Mouse (Mus musculus): ENCODE measurements at regions not wholly inside any gene's neighbourhood (a gene's known extent, or its start where the extent isn't known, plus 50 kb on each side); places are given as distances from the start of the nearest gene placed in this dataset.

DNA sequence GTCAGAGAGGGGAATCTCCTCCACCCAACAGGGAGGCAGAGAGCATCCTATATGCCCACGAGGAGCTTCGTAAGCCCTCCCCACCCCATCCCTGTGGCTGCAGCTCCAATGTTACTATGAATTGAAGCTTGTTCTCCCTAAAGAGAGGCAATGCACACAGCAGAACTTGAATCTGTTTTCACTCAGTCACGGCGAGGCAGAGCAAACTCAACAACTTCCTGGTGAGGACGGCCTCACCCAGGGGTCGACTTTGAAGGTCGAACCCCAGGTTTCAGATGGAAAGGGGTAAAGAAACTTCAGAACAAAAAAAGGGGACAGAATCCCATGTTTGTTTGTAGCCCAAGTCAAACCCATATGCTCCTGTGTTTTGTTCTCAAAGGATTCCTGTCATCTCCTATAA, 538.5 kb upstream of the Gm19410 start:
- Histone ChIP-seq H3K27me3 (ENCODE audit: insufficient read depth, low read length) (no peaks in the 10 kb centered on the region), H3K4me3 (ENCODE audit: low read length) (no peak overlapping the region), H3K9me3 (ENCODE audit: low read length) (no peaks in the 10 kb centered on the region), H3K36me3 (ENCODE audit: insufficient read depth, low read length) (no peaks in the 10 kb centered on the region), H3K4me1 (ENCODE audit: insufficient read depth, low read length) (no peaks in the 10 kb centered on the region), H3K9ac (replicated peaks; ENCODE audit: low read length) (no peak overlapping the region), H3K27ac (no peak overlapping the region), H3K4me2 (ENCODE audit: low read depth, low read length) (no peak overlapping the region)
- no peak for DNase-seq (ENCODE audit: low spot score)
- 77% methylated on average over 7 of the region's 7 CpGs for WGBS
- ATAC-seq: no peak
- no peak for TF ChIP-seq CTCF (IDR thresholded peaks at IDR 0.05; ENCODE audit: low read depth)

DNA sequence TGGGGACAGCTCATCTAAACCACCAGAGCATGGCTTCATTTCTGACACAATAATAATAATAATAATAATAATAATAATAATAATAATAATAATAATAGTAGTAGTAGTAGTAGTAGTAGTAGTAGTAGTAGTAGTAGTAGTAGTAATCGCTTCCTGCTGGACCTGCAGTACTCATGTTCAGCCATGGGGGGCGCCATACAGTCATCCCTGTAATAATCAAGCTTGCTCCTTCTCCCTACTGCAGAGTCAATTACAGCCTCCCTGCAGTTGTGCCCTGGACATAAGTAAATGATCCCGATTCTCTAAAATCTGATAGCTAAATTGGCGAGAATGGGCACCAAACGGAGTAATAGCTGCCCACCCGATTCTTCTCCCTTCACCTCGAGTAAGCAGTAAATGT, 537.1 kb upstream of the Gm19410 start:
- WGBS: 82% methylated on average over 7 of the region's 7 CpGs
- Histone ChIP-seq H3K27me3 (ENCODE audit: insufficient read depth, low read length) (no peaks in the 10 kb centered on the region), H3K4me2 (ENCODE audit: low read depth, low read length) (no peak overlapping the region), H3K9ac (replicated peaks; ENCODE audit: low read length) (no peak overlapping the region), H3K36me3 (ENCODE audit: insufficient read depth, low read length) (no peaks in the 10 kb centered on the region), H3K9me3 (ENCODE audit: low read length) (no peaks in the 10 kb centered on the region), H3K27ac (no peak overlapping the region), H3K4me3 (ENCODE audit: low read length) (no peak overlapping the region), H3K4me1 (ENCODE audit: insufficient read depth, low read length) (0 out of 2 replicates have a peak, but pooled peaks cover 5% of the 10 kb centered on the region)
- peak; percentile 46 for TF ChIP-seq CTCF (IDR thresholded peaks at IDR 0.05; ENCODE audit: low read depth)
- no peak for ATAC-seq
- no peak for DNase-seq (ENCODE audit: low spot score)

- no peaks in the 10 kb centered on the region for H3K9me3 ChIP-seq (ENCODE audit: low read length)
- no peak for DNase-seq (ENCODE audit: low spot score)
- no peak overlapping the region for H3K4me2 ChIP-seq (ENCODE audit: low read depth, low read length)
- H3K27ac ChIP-seq: no peak overlapping the region
- no peaks in the 10 kb centered on the region for H3K27me3 ChIP-seq (ENCODE audit: insufficient read depth, low read length)
- no peak overlapping the region for H3K9ac ChIP-seq (replicated peaks; ENCODE audit: low read length)
- no peak overlapping the region for H3K4me3 ChIP-seq (ENCODE audit: low read length)
- TF ChIP-seq CTCF (IDR thresholded peaks at IDR 0.05; ENCODE audit: low read depth): no peak
- no peaks in the 10 kb centered on the region for H3K36me3 ChIP-seq (ENCODE audit: insufficient read depth, low read length)
- H3K4me1 ChIP-seq (ENCODE audit: insufficient read depth, low read length): 0 out of 2 replicates have a peak, but pooled peaks cover 5% of the 10 kb centered on the region
- WGBS: 52% methylated on average over 5 of the region's 5 CpGs
- ATAC-seq: 0 out of 2 replicates have a peak, but pooled peaks have one; percentile 32
Observed at GRCm38 (mm10) chr8:35233520-35234186, 531.9 kb upstream of the Gm19410 start.

DNA sequence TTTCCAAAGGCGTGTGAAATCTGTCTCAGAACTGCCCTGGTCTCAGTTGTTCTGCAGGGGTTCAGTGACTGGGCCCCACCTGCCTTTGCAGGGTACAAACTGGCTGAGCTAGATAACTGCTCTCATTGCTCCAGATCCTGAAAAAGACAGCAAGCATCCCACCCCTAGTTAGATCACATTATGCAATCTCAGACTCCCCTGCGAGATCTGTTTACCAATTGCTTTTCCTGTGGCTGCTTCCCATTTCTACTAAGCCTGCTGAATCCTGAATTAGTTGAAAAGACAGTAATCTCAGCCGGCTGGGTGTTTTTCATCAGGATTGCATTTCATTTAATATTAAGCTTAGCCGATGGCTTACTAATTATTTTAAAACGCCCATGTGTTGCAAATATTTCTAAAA, 531.2 kb upstream of the Gm19410 start:
- Histone ChIP-seq H3K4me3 (ENCODE audit: low read length) (no peak overlapping the region), H3K9ac (replicated peaks; ENCODE audit: low read length) (no peak overlapping the region), H3K4me2 (ENCODE audit: low read depth, low read length) (no peak overlapping the region), H3K27ac (no peak overlapping the region), H3K9me3 (ENCODE audit: low read length) (no peaks in the 10 kb centered on the region), H3K36me3 (ENCODE audit: insufficient read depth, low read length) (no peaks in the 10 kb centered on the region), H3K27me3 (ENCODE audit: insufficient read depth, low read length) (no peaks in the 10 kb centered on the region), H3K4me1 (ENCODE audit: insufficient read depth, low read length) (0 out of 2 replicates have a peak, but pooled peaks cover 5% of the 10 kb centered on the region)
- no peak for DNase-seq (ENCODE audit: low spot score)
- no peak for TF ChIP-seq CTCF (IDR thresholded peaks at IDR 0.05; ENCODE audit: low read depth)
- 56% methylated on average over 5 of the region's 5 CpGs for WGBS
- ATAC-seq: no peak

DNA sequence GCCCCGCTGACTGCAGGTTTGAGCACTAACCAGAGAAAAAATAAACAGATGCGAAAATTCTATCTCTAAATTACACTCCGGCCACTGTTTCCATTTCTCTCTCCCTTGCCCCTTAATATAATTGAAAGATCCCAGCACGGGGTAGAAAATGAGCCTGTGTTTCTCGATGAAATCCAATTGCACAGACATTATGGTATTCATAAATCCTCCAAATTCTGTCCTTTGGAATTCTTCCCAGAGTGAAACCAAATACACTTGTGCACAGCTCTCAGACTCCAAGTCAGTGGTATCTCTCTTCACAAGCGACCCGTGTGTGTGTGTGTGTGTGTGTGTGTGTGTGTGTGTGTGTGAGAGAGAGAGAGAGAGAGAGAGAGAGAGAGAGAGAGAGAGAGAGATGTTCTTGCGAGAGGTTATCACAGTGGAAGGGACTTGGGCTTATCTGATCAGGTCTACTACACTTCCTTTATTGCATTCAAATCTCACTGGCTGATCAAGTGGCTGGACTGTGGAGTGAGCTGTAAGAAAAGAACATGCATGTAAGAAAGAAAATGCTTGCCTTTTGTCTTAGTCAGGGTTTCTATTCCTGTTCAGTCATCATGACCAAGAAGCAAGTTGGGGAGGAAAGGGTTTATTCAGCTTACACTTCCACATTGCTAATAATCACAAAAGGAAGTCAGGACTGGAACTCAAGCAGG, 529.6 kb upstream of the Gm19410 start:
- no peak for TF ChIP-seq CTCF (IDR thresholded peaks at IDR 0.05; ENCODE audit: low read depth)
- Histone ChIP-seq H3K4me3 (ENCODE audit: low read length) (no peak overlapping the region), H3K9me3 (ENCODE audit: low read length) (no peaks in the 10 kb centered on the region), H3K36me3 (ENCODE audit: insufficient read depth, low read length) (no peaks in the 10 kb centered on the region), H3K27ac (no peak overlapping the region), H3K9ac (replicated peaks; ENCODE audit: low read length) (no peak overlapping the region), H3K27me3 (ENCODE audit: insufficient read depth, low read length) (no peaks in the 10 kb centered on the region), H3K4me2 (ENCODE audit: low read depth, low read length) (no peak overlapping the region), H3K4me1 (ENCODE audit: insufficient read depth, low read length) (0 out of 2 replicates have a peak, but pooled peaks cover 5% of the 10 kb centered on the region)
- no peak for DNase-seq (ENCODE audit: low spot score)
- no peak for ATAC-seq
- WGBS: 50% methylated on average over 8 of the region's 8 CpGs

DNA sequence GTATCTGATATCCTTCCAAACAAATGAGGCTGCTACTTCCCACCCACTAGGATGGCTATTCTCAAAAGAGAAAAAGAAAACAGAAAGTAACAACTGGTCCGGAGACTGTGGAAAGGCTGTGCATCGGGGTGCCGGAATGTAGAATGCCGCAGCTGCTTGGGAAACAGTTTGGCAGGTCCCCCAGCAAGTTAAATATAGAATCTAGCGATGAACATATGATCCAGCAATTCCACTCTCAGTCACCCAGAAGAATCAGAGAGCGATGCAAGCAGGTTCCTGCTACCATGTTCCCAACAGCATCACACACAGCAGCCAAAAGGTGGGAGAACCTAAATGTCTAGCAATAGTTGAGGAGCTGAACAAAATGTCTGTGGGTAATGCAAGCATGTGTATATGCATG, 528.3 kb upstream of the Gm19410 start:
- no peak overlapping the region for H3K9ac ChIP-seq (replicated peaks; ENCODE audit: low read length)
- H3K36me3 ChIP-seq (ENCODE audit: insufficient read depth, low read length): no peaks in the 10 kb centered on the region
- no peak overlapping the region for H3K4me3 ChIP-seq (ENCODE audit: low read length)
- H3K4me1 ChIP-seq (ENCODE audit: insufficient read depth, low read length): 0 out of 2 replicates have a peak, but pooled peaks cover 5% of the 10 kb centered on the region
- H3K27ac ChIP-seq: no peak overlapping the region
- DNase-seq (ENCODE audit: low spot score) (no peak), ATAC-seq (no peak)
- TF ChIP-seq CTCF (IDR thresholded peaks at IDR 0.05; ENCODE audit: low read depth): no peak
- H3K4me2 ChIP-seq (ENCODE audit: low read depth, low read length): no peak overlapping the region
- H3K27me3 ChIP-seq (ENCODE audit: insufficient read depth, low read length): no peaks in the 10 kb centered on the region
- 75% methylated on average over 6 of the region's 6 CpGs for WGBS
- H3K9me3 ChIP-seq (ENCODE audit: low read length): no peaks in the 10 kb centered on the region

GRCm38 (mm10) chr8:35240884-35241283, 524.7 kb upstream of the Gm19410 start:
- DNase-seq (ENCODE audit: low spot score): no peak
- Histone ChIP-seq H3K36me3 (ENCODE audit: insufficient read depth, low read length) (no peaks in the 10 kb centered on the region), H3K4me3 (ENCODE audit: low read length) (no peak overlapping the region), H3K9me3 (ENCODE audit: low read length) (no peaks in the 10 kb centered on the region), H3K27me3 (ENCODE audit: insufficient read depth, low read length) (no peaks in the 10 kb centered on the region), H3K4me2 (ENCODE audit: low read depth, low read length) (no peak overlapping the region), H3K9ac (replicated peaks; ENCODE audit: low read length) (no peak overlapping the region), H3K27ac (no peak overlapping the region), H3K4me1 (ENCODE audit: insufficient read depth, low read length) (no peaks in the 10 kb centered on the region)
- no peak for TF ChIP-seq CTCF (IDR thresholded peaks at IDR 0.05; ENCODE audit: low read depth)
- no peak for ATAC-seq
- WGBS: 86% methylated on average over 6 of the region's 6 CpGs
